Mouse (Mus musculus) neutrophil, adult 5-6 weeks (primary cell): Measurements from ENCODE around the gene Spint2. TPM values are rescaled to one million over a fixed set of nuclear protein-coding genes. Genes with fewer than 3 reads are reported as not detected.
"Not testable (repeated sequence)": the region's sequence is repeated elsewhere in the genome, so short reads cannot be mapped to it uniquely, and the experiment has no call there.

Source experiments
- ATAC-seq: fragments of 151-379, 151-347 bp; 2 replicates; pipeline ENCODE4 v1.8.0; 2017; ENCODE audit warnings: mild to moderate bottlenecking, moderate TSS enrichment; ENCODE audit not compliant: insufficient number of reproducible peaks, poor library complexity, low FRiP score, severe bottlenecking; ENCODE audit errors: extremely low read depth
- total RNA-seq: library from RNA; stranded (forward); fragments of 200-1000 nt; gene quantifications from 2 replicates; pipeline ENCODE4 v1.2.3, GENCODE M21; 2017

Spint2 gene
- total RNA-seq, 1 experiment from 2014 or later, result 14.3 TPM

GRCm38 (mm10) chr7:29248261-29248841, 33.4 kb downstream of the Spint2 start, which contains the start of gene 2200002D01Rik:
Gene 2200002D01Rik (minus strand): TSS chr7:29248466.
- no peak for ATAC-seq

GRCm38 (mm10) chr7:29247706-29248105, 34.0 kb downstream of the Spint2 start:
- no peak for ATAC-seq

GRCm38 (mm10) chr7:29247314-29247700, 34.4 kb downstream of the Spint2 start:
- peak; percentile 44; the same call in 1 of the 2 replicates for ATAC-seq

GRCm38 (mm10) chr7:29246619-29247313, 34.9 kb downstream of the Spint2 start:
- ATAC-seq, result no peak

- ATAC-seq, result no peak
These were observed 35.7 kb downstream of the Spint2 start for GRCm38 (mm10) chr7:29246015-29246414.

- no peak for ATAC-seq
These were observed 36.8 kb downstream of the Spint2 start for GRCm38 (mm10) chr7:29244732-29245416.

- ATAC-seq, result peak; percentile 99
These were observed 43.4 kb downstream of the Spint2 start, which contains the start of gene Yif1b for GRCm38 (mm10) chr7:29238019-29238967. Gene Yif1b (plus strand): TSS chr7:29238329.

GRCm38 (mm10) chr7:29237596-29237995, 44.1 kb downstream of the Spint2 start:
- ATAC-seq, result not testable (repeated sequence)

GRCm38 (mm10) chr7:29236593-29236992, 45.1 kb downstream of the Spint2 start:
- ATAC-seq, result no peak

GRCm38 (mm10) chr7:29234661-29235060, 47.1 kb downstream of the Spint2 start:
- ATAC-seq, result no peak

GRCm38 (mm10) chr7:29233745-29234144, 48.0 kb downstream of the Spint2 start:
- no peak for ATAC-seq

- peak; percentile 43; the same call in 1 of the 2 replicates for ATAC-seq
These were observed 49.3 kb downstream of the Spint2 start, which contains the start of gene Kcnk6 for GRCm38 (mm10) chr7:29232247-29233013. Gene Kcnk6 (minus strand): TSS chr7:29232515.

- no peak for ATAC-seq
These were observed 50.2 kb downstream of the Spint2 start for GRCm38 (mm10) chr7:29231517-29231916.

GRCm38 (mm10) chr7:29230560-29230959, 51.2 kb downstream of the Spint2 start:
- no peak for ATAC-seq

- ATAC-seq, result no peak
These were observed 53.5 kb downstream of the Spint2 start for GRCm38 (mm10) chr7:29228202-29228601.

- ATAC-seq, result no peak
These were observed 56.2 kb downstream of the Spint2 start for GRCm38 (mm10) chr7:29225520-29225919.

- ATAC-seq, result no peak
These were observed 56.8 kb downstream of the Spint2 start for GRCm38 (mm10) chr7:29224756-29225394.

GRCm38 (mm10) chr7:29214846-29215245, 66.9 kb downstream of the Spint2 start:
- ATAC-seq, result no peak
